Mouse (Mus musculus): Measurements from ENCODE around the gene Gata3. TPM values are rescaled to one million over a fixed set of nuclear protein-coding genes. Genes with fewer than 3 reads are reported as not detected.

Gata3 gene
- polyA plus RNA-seq, 1 experiment = 15.4 TPM

- Histone ChIP-seq H3K4me3 (ENCODE audit: insufficient read depth, low read depth, low read length) (0 out of 2 replicates have a peak overlapping the region, but pooled peaks have one; percentile 22), H3K27ac (ENCODE audit: insufficient read depth, low read depth, low read length) (no peak overlapping the region), H3K36me3 (ENCODE audit: control insufficient read depth, insufficient read depth, low read length) (no peaks in the 10 kb centered on the region), H3K4me1 (ENCODE audit: control insufficient read depth, insufficient read depth, low read length) (no peaks in the 10 kb centered on the region), H3K27me3 (replicated peaks; ENCODE audit: control insufficient read depth, insufficient read depth, low read length) (no peaks in the 10 kb centered on the region)
- DNase-seq = peak; percentile 32
- 12% methylated on average over 11 of the region's 11 CpGs for WGBS
- no peak for TF ChIP-seq CTCF (conservative IDR thresholded peaks at IDR 0.05; ENCODE audit: insufficient read depth, insufficient read length, low read depth, low read length)
- TF ChIP-seq POLR2A (IDR thresholded peaks at IDR 0.05; ENCODE audit: low read depth, low read length) = no peak
These were observed 16.2 kb upstream of the Gata3 start for GRCm38 (mm10) chr2:9905995-9906394.

GRCm38 (mm10) chr2:9903854-9904560 is 14.2 kb upstream of the Gata3 start:
- TF ChIP-seq CTCF (conservative IDR thresholded peaks at IDR 0.05; ENCODE audit: insufficient read depth, insufficient read length, low read depth, low read length) (no peak), POLR2A (IDR thresholded peaks at IDR 0.05; ENCODE audit: low read depth, low read length) (no peak)
- Histone ChIP-seq H3K27ac (ENCODE audit: insufficient read depth, low read depth, low read length) (no peak overlapping the region), H3K36me3 (ENCODE audit: control insufficient read depth, insufficient read depth, low read length) (no peaks in the 10 kb centered on the region), H3K4me3 (ENCODE audit: insufficient read depth, low read depth, low read length) (no peak overlapping the region), H3K4me1 (ENCODE audit: control insufficient read depth, insufficient read depth, low read length) (no peaks in the 10 kb centered on the region), H3K27me3 (replicated peaks; ENCODE audit: control insufficient read depth, insufficient read depth, low read length) (no peaks in the 10 kb centered on the region)
- 64% methylated on average over 14 of the region's 14 CpGs for WGBS
- DNase-seq = no peak

GRCm38 (mm10) chr2:9897846-9898245 is 8.0 kb upstream of the Gata3 start:
- WGBS = 30% methylated on average over 8 of the region's 8 CpGs
- no peak for TF ChIP-seq CTCF (conservative IDR thresholded peaks at IDR 0.05; ENCODE audit: insufficient read depth, insufficient read length, low read depth, low read length)
- no peak for TF ChIP-seq POLR2A (IDR thresholded peaks at IDR 0.05; ENCODE audit: low read depth, low read length)
- Histone ChIP-seq H3K4me1 (ENCODE audit: control insufficient read depth, insufficient read depth, low read length) (no peaks in the 10 kb centered on the region), H3K36me3 (ENCODE audit: control insufficient read depth, insufficient read depth, low read length) (no peaks in the 10 kb centered on the region), H3K4me3 (ENCODE audit: insufficient read depth, low read depth, low read length) (no peak overlapping the region), H3K27me3 (replicated peaks; ENCODE audit: control insufficient read depth, insufficient read depth, low read length) (peaks cover 3% of the 10 kb centered on the region), H3K27ac (ENCODE audit: insufficient read depth, low read depth, low read length) (no peak overlapping the region)
- DNase-seq = no peak

GRCm38 (mm10) chr2:9896097-9896770 is 6.4 kb upstream of the Gata3 start:
- no peak overlapping the region for H3K27ac ChIP-seq (ENCODE audit: insufficient read depth, low read depth, low read length)
- H3K4me1 ChIP-seq (ENCODE audit: control insufficient read depth, insufficient read depth, low read length) = no peaks in the 10 kb centered on the region
- no peaks in the 10 kb centered on the region for H3K36me3 ChIP-seq (ENCODE audit: control insufficient read depth, insufficient read depth, low read length)
- 13% methylated on average over 22 of the region's 22 CpGs for WGBS
- TF ChIP-seq CTCF (conservative IDR thresholded peaks at IDR 0.05; ENCODE audit: insufficient read depth, insufficient read length, low read depth, low read length) (no peak), POLR2A (IDR thresholded peaks at IDR 0.05; ENCODE audit: low read depth, low read length) (no peak)
- no peak for DNase-seq
- H3K4me3 ChIP-seq (ENCODE audit: insufficient read depth, low read depth, low read length) = no peak overlapping the region
- H3K27me3 ChIP-seq (replicated peaks; ENCODE audit: control insufficient read depth, insufficient read depth, low read length) = peaks cover 3% of the 10 kb centered on the region

- Histone ChIP-seq H3K27me3 (replicated peaks; ENCODE audit: control insufficient read depth, insufficient read depth, low read length) (peaks cover 3% of the 10 kb centered on the region), H3K27ac (ENCODE audit: insufficient read depth, low read depth, low read length) (no peak overlapping the region)
These were observed 5.2 kb upstream of the Gata3 start for GRCm38 (mm10) chr2:9894836-9895593.

GRCm38 (mm10) chr2:9893272-9893953 is 3.6 kb upstream of the Gata3 start:
- no peaks in the 10 kb centered on the region for H3K4me1 ChIP-seq (ENCODE audit: control insufficient read depth, insufficient read depth, low read length)
- peaks cover 3% of the 10 kb centered on the region for H3K27me3 ChIP-seq (replicated peaks; ENCODE audit: control insufficient read depth, insufficient read depth, low read length)
- 14% methylated on average over 6 of the region's 6 CpGs for WGBS
- H3K27ac ChIP-seq (ENCODE audit: insufficient read depth, low read depth, low read length) = no peak overlapping the region
- no peak for DNase-seq
- H3K36me3 ChIP-seq (ENCODE audit: control insufficient read depth, insufficient read depth, low read length) = no peaks in the 10 kb centered on the region
- no peak overlapping the region for H3K4me3 ChIP-seq (ENCODE audit: insufficient read depth, low read depth, low read length)
- TF ChIP-seq CTCF (conservative IDR thresholded peaks at IDR 0.05; ENCODE audit: insufficient read depth, insufficient read length, low read depth, low read length) (no peak), POLR2A (IDR thresholded peaks at IDR 0.05; ENCODE audit: low read depth, low read length) (no peak)

More at GRCm38 (mm10) chr2:9894836-9895593, 5.2 kb upstream of the Gata3 start:
- WGBS = 17% methylated on average over 19 of the region's 19 CpGs
- Histone ChIP-seq H3K36me3 (ENCODE audit: control insufficient read depth, insufficient read depth, low read length) (no peaks in the 10 kb centered on the region), H3K4me1 (ENCODE audit: control insufficient read depth, insufficient read depth, low read length) (no peaks in the 10 kb centered on the region), H3K4me3 (ENCODE audit: insufficient read depth, low read depth, low read length) (no peak overlapping the region)
- no peak for DNase-seq
- TF ChIP-seq CTCF (conservative IDR thresholded peaks at IDR 0.05; ENCODE audit: insufficient read depth, insufficient read length, low read depth, low read length) (no peak), POLR2A (IDR thresholded peaks at IDR 0.05; ENCODE audit: low read depth, low read length) (no peak)

Data from kidney, adult 2 months (tissue).